Mouse (Mus musculus) frontal cortex, adult 2 months (tissue): ENCODE results near the gene Tmem138. TPM values are rescaled to one million over a fixed set of nuclear protein-coding genes. Genes with fewer than 3 reads are reported as not detected.
"Not testable (repeated sequence)": the region's sequence is repeated elsewhere in the genome, so short reads cannot be mapped to it uniquely, and the experiment has no call there.

Experiments
- DNase-seq, 2 experiments: peaks; one replicate each; pipeline ENCODE4 v3.0.0; 2022; ENCODE audit warnings: low spot score in 1 of 2; ENCODE audit errors: extremely low spot score in 1 of 2
- polyA plus RNA-seq: library from polyadenylated mRNA; depleted of rRNA; stranded (reverse); fragments of >200 nt; gene quantifications from 2 replicates; pipeline ENCODE4 v1.2.3, GENCODE M21; 2012

The Tmem138 gene
- polyA plus RNA-seq, 1 experiment = 21.2 TPM

GRCm38 (mm10) chr19:10580102-10580501 is 2.9 kb upstream of the Tmem138 start:
- DNase-seq = no peak

- DNase-seq = no peak
These were observed 7.5 kb downstream of the Tmem138 start for GRCm38 (mm10) chr19:10569627-10570026.

- DNase-seq = no peak
These were observed 11.9 kb downstream of the Tmem138 start for GRCm38 (mm10) chr19:10565217-10565616.

- no peak for DNase-seq
These were observed 12.9 kb downstream of the Tmem138 start for GRCm38 (mm10) chr19:10564278-10564677.

GRCm38 (mm10) chr19:10562351-10562750 is 14.8 kb downstream of the Tmem138 start:
- DNase-seq = no peak

- DNase-seq = no peak
These were observed 15.4 kb downstream of the Tmem138 start for GRCm38 (mm10) chr19:10561558-10562314.

GRCm38 (mm10) chr19:10560108-10560507 is 17.1 kb downstream of the Tmem138 start:
- no peak for DNase-seq

- not testable (repeated sequence) for DNase-seq
These were observed 19.3 kb downstream of the Tmem138 start for GRCm38 (mm10) chr19:10557837-10558375.

- no peak for DNase-seq
These were observed 19.7 kb downstream of the Tmem138 start for GRCm38 (mm10) chr19:10557430-10557829.

GRCm38 (mm10) chr19:10557001-10557400 is 20.2 kb downstream of the Tmem138 start:
- DNase-seq = no peak

- DNase-seq = peak; percentile 63 to 87
These were observed 21.3 kb downstream of the Tmem138 start, which contains the start of gene Tmem216 for GRCm38 (mm10) chr19:10555624-10556510. TSS of gene Tmem216 (minus strand) at chr19:10556238.

- DNase-seq = no peak
These were observed 37.7 kb downstream of the Tmem138 start for GRCm38 (mm10) chr19:10539454-10539853.

GRCm38 (mm10) chr19:10530082-10530481 is 47.1 kb downstream of the Tmem138 start:
- no peak for DNase-seq

- peak; percentile 33 to 68 for DNase-seq
These were observed 51.3 kb downstream of the Tmem138 start, which contains the start of gene Sdhaf2 for GRCm38 (mm10) chr19:10525910-10526309. TSS of gene Sdhaf2 (minus strand) at chr19:10526142.

- DNase-seq = peak; percentile 74 to 91
These were observed 51.9 kb downstream of the Tmem138 start, which contains the start of gene Cpsf7 for GRCm38 (mm10) chr19:10525106-10525901. TSS of gene Cpsf7 (plus strand) at chr19:10525266.

- no peak for DNase-seq
These were observed 52.4 kb downstream of the Tmem138 start for GRCm38 (mm10) chr19:10524784-10525105.

- DNase-seq = no peak
These were observed 53.6 kb downstream of the Tmem138 start for GRCm38 (mm10) chr19:10523483-10524080.

- DNase-seq = no peak
These were observed 55.2 kb downstream of the Tmem138 start for GRCm38 (mm10) chr19:10521926-10522325.
